Mouse (Mus musculus) B cell, adult 2 months (primary cell): ENCODE data around the gene Tuba1a.
"Not testable (repeated sequence)": the region's sequence is repeated elsewhere in the genome, so short reads cannot be mapped to it uniquely, and the experiment has no call there.

ENCODE experiments used
- DNase-seq, 2 experiments: peaks; one replicate each; pipeline ENCODE4 v3.0.0; 2022

Tuba1a gene

DNA sequence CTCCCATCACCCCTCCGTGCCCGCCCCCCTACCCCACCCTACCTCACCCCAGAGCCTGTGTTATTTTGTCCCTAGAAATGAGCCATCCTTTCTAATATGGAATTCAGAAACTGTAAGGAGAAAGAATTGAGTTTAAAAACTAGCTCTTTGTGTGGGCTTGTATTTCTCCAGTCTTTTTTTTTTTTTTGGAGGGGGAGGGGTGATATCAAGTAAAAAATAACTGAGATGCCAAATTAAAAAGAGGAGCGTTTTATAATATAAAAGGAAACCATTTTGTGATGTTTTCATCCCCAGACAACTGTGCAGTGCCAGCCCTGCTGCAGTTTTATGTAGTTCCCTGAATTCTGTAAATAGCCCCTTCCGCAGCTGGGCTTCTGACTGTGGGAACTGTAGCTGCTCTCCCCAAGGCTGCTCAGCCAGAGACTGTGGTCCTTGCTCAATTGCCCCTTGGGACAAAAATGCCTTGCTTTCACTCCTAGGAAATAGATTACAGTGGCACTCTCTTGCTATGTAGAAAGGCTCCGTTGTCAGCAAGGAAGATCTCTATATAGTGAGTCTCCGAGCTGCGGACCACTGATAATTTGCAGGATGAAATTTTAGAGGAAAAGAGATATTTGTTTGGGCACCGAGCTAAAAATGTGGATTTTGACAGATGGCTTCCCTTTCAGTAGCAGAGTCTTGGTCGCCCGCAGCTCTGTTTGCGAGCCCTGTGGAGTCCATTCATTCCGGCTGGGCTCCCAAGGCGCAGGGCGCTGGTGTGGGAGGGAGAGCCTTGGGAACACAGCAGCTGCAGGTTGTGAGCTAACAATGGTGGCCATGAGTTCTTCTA is 1.1 kb upstream of the Tuba1a start:
- DNase-seq = no peak

DNA sequence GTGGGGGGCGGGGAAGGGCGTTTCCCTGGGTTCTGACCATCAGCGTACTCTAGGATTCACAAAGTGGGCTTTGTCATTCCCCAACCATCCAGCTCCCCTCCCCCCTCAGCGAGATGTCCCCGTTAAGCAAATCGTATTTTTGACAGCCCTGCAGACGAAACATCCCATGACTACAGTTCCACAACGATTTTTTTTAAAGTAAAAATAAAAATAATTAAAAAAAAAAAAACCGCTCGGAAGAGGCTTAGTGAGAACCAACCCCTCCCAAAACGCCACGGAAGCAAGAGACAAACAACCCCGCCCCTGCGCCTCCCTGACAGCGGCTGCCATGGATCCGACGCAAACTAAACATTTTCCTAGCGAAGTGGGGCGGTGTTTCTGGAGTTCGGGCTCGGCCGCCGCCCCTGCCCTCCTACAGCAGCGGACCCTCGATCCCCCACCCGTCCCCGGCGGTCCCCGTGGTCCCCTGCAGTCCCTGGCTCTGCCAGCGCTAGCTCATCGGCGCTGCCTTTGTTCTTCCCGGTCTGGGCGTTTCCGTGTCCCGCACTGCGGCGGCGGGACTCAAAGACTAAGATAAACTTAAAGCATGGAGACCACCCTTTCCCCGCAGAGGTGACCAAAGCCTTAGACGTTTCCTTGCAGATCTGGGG is 627 bp downstream of the Tuba1a start:
- peak in 1 of 2 experiments; percentile 78 for DNase-seq

DNA sequence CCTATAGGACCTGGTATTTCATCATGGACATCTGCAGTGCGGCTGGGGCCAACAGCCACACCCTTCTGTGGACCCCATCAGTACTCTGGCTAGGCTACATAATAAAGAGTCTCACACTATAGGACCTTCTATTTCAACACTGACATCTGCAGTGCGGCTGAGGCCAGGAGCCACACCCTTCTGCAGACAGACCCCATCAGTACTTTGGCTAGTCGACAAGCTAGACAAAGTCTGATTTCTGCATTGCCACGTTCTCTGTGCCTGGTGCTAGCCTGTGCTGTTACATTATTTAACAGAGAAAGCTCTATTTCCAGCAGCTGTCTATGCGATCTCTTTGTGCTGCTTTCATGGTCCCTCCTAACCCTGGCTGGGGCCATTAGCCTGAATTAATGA is 1.4 kb downstream of the Tuba1a start:
- DNase-seq = no peak

DNA sequence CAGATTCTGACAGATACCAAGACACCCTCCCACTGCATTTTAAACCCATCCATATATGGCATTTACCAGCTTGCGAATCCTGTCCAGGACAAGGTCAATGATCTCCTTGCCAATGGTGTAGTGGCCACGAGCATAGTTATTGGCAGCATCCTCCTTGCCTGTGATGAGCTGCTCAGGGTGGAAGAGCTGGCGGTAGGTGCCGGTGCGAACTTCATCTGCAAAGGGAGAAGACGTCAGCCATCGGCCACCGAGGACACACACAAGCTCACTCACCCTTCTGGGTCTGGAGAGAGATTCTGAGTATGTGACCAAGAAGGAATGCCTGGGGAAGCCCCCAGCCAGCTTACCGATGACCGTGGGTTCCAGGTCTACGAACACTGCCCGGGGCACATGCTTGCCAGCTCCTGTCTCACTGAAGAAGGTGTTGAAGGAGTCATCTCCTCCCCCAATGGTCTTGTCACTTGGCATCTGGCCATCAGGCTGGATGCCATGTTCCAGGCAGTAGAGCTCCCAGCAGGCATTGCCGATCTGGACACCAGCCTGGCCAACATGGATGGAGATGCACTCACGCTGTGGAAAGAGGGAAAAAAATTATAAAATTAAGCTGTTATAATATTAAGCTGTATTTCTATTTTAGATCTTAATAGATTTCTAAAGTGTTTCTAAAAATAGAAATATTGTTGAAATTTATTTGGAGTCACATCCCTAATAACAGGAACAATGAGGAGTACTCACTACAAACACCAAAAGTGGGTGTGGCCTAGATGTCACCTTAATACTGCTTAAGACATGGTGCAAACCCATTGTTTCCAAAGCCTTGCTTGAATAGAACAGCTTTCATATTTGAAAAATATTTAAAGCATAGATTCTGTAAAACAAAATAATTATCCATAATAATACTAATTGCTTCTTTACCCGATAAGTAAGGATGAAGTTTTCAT is 2.1 kb downstream of the Tuba1a start:
- not testable (repeated sequence) for DNase-seq

DNA sequence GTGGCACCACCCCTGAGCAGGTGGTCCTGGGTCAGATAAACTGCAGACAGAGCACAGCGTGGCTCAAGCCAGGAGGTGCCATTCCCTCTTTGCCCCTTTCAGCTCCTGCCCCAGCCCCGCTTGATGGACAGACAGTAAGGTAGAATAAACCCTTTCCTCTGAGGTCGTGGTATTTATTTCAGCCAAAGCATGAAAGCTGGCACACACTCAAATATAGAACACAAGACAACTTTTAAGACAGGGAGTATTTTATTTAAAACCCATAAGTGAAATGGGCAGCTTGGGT is 4.0 kb downstream of the Tuba1a start:
- no peak for DNase-seq

DNA sequence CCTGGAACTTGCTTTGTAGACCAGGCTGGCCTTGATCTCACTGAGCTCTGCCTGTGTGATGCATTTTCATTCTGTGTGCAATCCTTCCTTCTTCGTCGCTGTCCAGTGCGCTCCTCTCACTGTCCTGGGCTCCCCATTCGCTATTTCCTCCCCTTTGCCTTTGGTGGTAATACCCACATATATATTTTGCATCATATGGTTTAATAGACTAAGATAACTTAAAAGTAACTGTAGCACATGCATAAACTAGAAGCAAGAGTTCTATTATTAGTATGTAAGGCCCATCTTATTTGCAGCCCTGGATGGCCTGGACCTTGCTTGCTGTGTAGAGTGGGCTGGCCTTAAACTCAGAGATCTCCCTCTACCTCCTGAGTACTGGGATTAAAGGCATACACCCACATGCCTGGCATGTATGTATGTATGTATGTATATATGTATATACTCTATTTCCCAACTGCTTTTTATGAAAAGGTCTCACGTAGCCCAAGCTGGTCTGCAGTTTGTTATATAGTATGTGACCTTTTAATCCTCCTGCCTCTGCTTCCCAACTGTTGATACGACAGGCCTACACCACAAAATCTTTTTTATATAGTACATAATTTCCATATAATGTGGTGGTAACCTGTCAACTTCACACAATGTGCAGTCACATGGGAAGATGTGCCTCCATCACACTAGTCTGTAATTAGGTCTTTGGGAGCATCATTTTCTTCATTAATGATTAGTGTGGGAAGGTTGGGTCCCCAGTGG is 4.5 kb downstream of the Tuba1a start:
- no peak for DNase-seq

DNA sequence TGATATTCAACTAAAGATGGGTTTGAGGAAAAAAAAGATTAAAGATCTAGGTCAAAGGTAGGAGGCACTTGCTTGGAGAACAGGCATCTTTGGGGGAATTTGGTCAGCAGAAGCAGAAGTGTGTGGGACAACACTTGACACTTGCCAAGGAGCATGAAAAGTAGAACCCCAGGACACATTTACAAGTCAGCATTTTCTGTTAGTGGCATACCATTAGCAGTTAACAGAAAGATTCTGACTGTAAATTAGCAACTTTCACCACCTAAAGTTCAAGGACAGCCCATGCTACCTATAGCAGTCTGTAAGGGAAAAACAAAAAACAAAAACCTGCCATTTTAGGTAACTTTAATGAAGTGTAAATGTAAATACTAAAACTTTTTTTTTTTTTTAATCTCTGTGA is 5.1 kb downstream of the Tuba1a start:
- DNase-seq = no peak

DNA sequence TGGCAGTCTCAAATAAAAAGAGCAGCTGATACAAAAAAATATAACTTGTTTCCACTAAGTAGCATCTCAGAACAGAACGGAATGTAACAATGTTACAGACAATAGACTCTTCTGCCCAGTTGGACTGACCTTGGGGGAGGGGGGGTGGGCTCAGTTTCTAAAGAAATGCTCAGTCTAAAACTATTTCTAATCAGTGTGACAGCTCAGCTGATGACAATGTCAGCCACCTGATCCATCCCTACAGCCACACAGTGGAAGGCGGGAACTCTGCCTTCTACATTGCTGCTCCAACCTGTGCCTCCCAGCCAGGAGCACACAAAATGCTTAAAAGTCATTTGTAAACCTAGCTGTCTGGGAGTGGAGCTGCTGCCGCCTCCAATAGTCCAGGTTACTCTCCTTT is 5.6 kb downstream of the Tuba1a start:
- no peak for DNase-seq

DNA sequence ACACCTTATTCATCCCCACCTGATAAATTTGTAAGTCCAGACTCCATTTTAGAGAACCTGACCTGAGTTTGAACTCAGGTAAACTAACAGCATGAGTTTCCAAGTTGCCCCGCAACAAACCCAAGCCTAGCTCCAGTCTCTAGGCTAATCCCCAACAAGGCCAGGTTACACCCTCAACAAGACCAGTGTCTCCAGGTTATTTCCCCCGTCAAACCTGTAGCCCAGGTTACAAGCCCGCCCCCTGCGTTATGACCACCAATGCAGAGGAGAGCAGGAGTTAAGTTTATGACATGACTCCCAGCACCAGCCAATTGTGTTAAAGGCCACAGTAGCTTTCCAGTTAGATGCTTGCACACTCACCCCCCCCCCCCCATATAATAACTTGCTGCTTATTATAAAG is 10.4 kb downstream of the Tuba1a start:
- no peak for DNase-seq

DNA sequence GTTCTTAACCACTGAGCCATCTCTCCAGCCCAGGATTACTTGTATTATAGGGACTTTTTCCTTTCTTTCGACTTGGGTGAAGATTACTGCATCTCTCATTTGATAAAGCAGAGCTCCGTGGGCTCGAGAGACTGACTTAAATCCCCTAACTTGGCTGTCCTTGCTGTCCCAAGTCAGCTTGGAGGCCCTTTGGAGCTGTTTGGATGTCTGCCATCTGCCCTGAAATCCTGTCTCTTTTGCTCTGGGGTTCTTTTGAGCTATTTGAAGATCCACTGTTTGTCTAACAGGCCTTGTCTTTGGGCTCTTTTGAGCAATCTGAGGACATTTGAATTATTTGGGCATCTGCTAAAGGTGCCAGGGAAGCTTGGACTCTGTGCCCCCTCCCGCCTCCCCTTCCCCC is 11.4 kb downstream of the Tuba1a start:
- DNase-seq = no peak

DNA sequence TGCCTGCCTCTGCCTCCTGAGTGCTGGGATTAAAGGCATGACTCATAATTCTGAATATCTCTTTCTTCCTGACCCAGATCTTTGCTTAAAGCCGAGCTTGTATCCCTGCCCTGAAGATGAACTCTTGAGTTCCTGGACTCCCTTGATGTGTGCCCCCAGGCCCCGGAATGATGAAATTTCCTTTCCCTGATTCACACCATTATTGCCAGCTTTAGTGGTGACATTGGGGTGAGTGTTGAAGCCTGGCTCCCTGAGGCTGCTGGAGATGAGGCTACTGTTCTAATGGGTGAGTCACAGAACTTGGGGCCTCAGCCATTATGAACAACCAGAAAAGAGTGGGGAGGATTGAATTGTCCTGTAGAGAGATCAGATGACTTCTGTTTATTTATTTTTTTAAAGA is 12.0 kb downstream of the Tuba1a start:
- no peak for DNase-seq

DNA sequence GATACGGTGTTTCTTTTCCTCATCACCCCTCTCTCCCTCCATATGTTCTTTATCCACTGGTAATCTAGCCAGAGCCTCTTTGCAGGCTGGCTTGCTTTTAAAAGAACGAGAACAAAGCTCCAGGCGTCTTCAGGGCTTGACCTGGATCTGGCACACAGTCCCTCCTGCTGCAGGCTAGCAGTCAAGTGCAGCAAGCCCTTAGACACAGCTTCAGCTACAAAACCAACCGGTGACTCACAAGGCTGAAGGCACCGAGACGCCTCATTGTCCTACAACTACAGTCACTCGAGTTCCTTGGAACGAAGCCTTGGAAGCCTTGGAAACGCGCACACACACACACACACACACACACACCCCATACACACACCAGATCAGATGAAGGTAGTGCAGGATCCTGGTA is 12.7 kb downstream of the Tuba1a start:
- no peak for DNase-seq

DNA sequence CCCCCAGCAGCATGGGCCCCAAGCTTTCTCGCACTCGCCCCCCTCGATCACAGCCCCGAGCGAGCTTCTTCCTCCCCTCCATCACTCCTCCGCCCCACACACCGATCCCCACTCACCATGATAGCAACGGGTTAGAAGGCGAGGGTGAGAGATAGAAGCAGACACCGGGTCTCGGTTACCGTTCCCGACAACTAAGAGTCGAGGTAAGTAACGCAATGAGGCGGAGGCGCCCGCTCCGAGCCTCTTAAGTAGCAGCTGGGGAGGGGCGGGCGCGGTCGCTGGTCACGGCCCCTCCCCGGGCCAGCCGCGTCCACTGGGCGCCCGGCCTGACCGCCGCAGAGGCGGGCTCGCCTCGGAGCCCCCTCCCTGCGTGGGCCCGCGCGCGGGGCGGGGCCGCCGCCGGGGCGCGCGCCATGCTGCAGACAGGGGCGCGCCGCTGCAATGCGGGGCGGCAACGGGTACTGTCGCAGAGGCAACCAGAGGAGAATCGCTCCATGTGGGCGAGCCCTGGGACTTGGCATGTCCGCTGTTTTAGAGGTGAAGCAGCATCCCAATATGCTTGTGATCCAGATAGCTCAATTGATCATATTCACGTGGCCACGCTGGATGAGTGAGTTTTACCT is 19.2 kb downstream of the Tuba1a start, which contains the start of gene Tuba1b:
TSS of gene Tuba1b (minus strand) at position 349 of the 623 bp plus-strand sequence.
- DNase-seq = peak; percentile 83 to 88

DNA sequence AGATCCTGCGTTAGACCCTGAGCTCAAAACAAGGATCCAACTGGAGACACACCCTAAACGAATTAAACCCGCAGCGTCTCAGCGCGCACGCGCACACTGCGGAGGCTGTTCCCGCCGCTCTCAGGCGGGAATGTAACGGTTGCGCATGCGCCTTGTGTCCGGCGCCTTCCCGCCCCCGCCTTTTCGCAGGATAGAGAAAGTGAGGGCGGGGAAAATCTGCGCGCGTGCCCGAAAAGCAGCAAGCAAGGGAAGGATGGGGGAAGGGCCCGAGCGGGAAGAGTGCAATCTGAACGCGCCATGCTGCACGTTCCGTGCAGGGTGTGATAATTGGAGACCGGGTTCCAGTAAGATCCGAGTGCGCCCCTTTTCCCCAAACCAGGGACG is 19.7 kb downstream of the Tuba1a start:
- DNase-seq = peak; percentile 86 to 87

DNA sequence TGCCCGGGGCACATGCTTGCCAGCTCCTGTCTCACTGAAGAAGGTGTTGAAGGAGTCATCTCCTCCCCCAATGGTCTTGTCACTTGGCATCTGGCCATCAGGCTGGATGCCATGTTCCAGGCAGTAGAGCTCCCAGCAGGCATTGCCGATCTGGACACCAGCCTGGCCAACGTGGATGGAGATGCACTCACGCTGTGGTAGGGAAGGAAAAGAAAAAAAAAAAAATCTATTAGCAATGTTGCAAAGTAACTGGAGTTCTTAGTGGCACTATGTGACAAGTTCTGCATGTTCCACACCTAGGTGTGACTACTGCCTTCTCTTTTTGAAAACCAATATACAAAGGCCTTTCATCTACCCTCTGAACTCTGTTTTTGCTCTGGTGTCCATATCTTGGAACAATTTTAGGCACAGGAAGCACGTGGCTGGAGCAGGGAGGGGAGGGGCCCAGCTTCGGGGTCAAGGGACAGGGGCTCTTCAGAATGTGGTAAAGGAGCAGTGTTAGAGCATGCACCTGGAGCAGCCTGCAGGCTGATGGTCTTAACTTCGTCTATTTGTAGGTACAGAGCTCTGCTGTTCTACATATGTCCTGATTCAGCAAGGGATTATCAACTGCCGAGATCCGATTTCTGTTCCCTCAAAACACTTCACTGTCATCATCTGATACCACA is 20.4 kb downstream of the Tuba1a start:
- DNase-seq = not testable (repeated sequence)

DNA sequence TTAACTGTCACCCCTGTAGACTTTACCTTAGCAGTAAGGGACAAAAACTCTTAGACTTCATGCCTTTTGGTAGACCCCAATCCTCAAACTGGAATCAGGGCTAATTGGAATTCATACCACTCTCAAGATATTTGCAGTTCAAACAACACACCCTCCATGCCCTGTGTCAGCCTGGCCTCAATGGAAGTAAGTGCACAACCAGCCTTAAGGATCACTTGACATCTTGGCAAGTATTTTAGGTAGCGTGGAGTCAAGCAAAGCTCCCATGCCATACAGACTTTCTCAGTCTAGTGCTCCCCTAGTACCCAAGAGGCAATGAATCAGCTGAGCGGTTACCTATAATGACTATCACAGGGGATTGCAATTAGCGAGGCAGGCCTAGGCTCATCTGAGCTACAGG is 22.5 kb downstream of the Tuba1a start:
- DNase-seq = no peak

DNA sequence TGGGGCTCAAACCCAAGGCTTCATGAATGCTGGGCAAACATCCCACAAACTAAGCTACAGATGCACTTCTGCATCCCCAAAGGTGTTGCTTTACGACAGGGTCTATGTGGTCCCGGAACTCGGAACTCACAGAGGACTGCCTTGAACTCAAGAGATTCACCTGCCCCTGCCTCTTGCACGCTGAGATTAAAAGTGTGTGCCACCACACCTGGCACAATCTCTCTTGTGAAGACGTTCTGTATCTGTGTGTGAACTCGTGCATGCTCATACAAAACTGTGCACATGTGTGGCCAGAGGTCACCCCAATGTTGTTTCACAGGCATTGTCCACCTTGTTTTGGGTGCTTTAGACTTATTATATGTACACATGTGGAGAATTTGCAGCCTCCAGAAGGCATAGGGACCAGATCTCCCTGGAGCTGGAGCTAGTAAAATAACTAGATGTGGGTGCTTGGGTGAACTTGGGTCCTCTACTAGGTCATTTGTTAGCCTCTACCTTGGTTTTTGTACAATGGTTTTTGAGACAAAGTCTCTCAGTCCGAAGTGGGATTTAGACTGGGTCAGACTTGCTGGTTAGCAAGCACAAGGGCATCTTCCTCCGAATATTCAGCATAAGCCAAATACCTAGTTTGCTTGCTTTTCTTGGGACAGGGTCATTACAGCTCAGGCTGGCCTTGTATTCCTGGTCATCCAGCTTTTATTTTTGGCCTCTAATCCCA is 23.3 kb downstream of the Tuba1a start:
- no peak for DNase-seq

DNA sequence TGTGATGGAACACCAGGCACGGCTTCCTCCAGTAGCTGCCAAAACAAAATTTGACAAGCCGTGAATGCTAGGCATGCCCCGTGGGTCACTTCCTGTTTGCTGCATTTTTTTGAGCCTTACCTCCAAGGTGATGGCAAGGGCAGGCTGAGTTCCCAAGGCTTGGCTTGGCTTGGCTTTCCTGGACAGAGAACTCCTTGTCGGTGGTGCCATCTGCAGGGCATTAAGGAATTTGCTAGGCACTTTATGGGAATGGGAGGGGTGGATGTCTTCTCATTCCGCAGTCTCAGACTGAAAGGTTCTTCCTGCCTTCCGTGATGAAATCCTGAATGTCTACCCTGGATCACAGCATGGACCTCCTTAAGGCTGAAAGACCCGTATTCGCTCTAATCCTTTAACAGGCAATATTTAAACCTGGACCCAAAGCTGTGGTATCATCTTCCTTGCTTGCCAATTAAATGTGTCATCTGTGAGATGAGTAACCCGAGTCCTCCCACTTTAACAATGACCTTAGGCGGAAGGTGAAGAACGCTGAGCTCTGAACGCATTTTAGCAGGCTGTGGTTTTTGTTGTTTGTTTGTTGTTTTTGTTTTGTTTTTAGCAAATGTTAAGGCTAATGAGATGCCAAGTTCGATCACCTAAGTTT is 24.8 kb downstream of the Tuba1a start:
- DNase-seq = peak; percentile 42 to 50

DNA sequence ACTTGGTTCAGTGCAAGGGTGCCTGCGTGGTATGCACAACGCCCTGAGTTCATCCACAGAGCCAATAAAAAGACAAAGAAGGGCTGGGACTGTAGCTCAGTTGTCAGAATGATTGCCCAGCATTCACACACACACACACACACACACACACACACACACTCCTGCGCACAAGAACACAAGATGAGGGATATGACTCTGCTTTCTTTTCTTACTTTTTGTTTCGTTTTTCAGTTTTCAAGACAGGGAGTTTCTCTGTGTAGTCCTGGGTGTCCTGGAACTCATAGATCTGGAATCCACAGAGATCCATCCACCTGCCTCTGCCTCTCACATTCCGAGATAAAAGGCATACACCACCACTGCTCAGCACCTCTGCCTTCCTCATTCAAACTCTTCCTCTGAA is 25.9 kb downstream of the Tuba1a start:
- DNase-seq = no peak

DNA sequence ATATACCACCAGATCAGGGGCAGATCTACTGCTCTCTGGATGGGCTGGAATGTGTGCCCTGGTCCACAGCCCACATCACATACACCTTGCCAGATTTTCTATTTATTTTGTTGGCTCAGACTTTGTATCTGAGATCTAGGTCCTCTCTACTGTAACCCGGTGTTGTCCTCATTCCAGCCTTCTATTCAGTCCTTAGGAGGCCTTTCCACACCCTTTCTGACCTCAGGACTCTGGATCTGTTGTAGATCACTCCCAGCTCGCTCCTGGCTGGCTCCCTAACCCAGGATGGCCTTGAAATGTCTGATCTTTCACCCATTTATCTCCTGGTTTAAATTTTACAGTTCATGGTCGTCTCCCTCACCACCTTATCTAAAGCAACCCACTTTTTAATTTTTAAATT is 28.8 kb downstream of the Tuba1a start:
- no peak for DNase-seq
